Mouse (Mus musculus) cerebellum, postnatal 25 days (tissue): ENCODE measurements at regions not wholly inside any gene's neighbourhood (a gene's known extent, or its start where the extent isn't known, plus 50 kb on each side); places are given as distances from the start of the nearest gene placed in this dataset.
A peak's percentile ranks its signal among the peaks of the same experiment; 100 is the strongest.

Experiments
- DNase-seq, 2 experiments: peaks; one replicate each; pipeline ENCODE4 v3.0.0; 2021; ENCODE audit warnings: mixed read lengths in 2 of 2

DNA sequence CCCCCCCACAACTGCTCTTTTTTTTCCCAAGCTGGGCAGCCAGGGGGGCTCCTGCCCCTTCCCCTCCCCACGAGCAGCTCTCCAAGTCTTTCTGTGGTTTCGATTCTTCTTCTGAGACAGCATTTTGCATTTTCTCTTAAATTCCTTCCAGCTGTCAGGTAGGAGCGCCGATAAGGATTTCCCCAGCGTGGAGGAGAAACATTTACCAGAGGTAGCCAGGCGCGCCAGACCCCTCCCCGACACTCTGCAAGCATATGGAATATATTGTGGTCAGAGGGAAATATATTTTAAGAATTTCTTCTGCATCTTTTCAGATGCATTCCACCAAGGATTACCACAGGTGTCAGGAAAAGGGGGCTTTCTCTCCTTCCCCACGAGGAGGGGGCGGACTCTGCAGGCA, 111.9 kb downstream of the Tbx5 start:
- no peak for DNase-seq

DNA sequence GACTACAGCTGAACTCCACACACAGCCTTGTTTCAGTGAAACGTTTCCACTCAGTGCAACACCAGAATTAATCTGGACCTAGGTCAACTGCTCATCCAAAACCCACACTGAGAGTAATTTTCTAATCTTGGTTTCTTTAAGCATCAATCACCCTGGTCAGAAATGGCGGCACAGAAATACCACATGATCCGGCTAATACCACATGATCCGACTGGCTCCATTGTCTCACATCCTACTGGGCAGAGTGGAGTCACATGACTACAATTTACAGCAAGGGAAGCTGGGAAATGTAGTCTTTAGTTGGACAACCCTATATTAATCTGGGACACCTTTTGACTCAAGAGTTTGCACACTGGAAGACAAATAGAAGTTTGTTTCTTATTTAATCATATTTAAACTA, 115.9 kb downstream of the Tbx5 start:
- DNase-seq, result no peak

DNA sequence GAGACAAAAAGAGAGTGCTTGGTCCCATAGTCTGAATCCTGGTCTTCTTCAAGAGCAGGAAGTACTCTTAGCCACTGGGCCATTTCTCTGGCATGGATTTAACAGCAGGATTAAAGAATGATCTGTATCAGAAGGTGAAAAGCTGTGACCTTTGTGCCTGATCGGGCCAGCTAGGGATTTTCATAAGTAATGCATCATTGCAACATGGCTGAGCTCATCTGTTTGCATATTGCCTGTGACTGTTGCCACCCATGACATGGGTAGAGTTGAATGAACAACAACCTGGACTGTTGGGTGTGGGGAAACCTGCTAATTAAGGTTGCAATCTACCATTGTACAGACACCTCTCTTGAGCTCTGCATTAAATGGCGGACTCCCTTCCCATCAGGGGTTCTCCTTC, 119.6 kb downstream of the Tbx5 start:
- no peak for DNase-seq

DNA sequence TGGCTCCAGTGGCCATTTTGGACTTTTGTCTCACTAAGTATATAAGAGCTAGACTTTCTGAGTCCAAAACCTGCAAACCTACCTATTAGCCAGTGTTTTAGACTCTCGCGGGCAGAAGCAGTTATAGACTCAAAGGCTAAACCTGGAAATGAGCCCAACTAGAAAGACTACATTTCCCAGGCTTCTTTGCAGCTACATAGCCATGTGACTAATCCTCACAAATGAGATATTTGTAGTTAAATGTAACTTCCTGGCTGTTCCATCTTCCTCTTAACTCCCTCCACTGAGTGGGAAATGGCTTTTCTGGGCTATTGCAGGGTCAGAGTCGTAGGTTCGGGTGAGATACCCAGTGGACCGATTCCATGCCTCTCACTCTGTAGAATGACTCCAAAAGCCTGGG, 120.7 kb downstream of the Tbx5 start:
- no peak for DNase-seq

DNA sequence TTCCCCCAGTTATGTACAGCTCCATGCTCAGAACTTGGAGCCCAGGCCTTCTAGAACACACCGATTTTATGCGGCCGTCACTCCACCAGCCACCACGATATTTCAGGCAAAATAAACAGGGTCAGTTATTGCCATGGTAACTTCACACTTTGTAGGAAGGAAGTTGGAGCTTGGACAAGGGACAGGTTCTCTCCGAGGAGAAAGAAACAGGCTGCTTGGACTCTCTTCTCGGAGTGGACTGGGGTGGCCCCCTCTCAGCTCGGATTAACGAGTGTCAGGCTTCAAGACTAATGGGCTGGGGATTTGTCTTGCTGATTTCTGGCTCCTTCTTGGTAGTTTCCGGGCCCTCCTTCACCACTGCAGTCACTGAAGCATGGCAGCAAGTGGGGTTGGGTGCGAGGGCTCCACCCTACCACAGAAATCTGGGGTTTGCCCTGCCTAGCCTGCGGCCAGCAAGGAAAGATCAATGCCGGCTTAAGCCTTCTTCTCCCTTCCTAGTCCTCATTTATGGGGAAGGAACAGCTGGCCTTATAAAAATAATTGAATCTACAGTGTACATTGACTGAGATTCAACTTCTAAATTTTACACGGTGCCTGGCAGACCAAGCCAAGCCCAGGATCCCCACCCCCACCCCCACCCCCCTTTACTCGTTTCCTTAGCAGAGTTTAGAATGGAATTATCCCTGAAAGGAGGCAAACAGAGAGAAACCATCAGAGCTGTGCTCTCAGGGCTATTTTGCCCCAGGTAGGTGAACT, 121.5 kb downstream of the Tbx5 start:
- no peak for DNase-seq

DNA sequence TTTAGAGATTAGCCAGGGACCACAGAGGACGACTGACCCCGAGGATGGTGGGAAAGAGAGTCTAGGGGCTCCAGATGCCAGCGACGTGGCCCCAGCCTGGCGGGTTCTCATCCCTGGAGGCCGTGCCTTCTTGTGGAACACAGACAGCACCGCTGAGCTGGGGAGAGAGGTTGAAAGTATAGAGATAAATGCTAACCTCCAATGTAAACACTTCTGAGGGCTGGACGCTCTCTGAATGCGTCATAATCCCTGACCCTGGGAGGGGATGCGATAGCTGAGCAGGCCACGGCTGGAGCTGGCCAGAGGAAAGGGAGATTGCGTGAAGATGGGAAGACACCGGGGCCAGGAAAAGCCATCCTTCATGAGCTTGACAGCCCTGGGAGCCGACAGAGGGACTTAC, 126.5 kb downstream of the Tbx5 start:
- no peak for DNase-seq

DNA sequence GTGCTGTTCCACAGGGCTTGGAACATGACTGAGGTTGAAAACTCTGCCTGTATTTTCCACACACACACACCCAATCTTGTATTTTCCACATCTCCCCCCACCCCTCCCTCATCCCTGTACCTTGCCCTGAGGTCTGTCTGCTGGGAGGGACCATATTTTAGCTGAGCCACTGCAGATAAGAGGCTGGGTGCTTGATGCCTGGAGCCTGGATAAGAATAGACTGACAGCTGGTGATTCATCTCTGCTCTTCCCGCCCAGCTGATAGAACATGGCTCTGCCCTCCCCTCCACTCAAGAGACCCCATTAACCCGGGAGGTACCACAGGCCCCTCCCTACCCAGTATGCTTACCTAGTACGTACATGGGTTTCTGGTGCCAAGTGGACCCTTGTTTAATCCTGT, 132.3 kb downstream of the Tbx5 start:
- no peak for DNase-seq

DNA sequence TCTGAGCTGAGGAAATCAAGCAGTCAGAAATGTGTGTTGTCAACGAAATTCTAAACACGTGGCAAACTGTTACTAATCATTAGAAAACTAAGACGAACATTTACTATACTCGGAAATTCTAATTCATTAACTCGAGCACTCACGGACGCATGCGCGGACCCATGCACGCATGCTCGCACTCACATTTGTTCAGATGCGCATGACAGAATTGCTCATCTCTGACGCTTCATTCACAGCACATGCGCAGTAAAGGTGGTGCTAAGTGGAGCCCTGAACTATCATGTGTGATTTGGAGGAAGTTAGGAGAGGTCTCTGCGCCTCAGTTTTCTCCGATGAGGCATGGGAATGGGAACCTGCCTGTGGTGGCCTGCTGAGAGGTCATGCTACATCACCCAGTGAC, 138.8 kb downstream of the Tbx5 start:
- no peak for DNase-seq

DNA sequence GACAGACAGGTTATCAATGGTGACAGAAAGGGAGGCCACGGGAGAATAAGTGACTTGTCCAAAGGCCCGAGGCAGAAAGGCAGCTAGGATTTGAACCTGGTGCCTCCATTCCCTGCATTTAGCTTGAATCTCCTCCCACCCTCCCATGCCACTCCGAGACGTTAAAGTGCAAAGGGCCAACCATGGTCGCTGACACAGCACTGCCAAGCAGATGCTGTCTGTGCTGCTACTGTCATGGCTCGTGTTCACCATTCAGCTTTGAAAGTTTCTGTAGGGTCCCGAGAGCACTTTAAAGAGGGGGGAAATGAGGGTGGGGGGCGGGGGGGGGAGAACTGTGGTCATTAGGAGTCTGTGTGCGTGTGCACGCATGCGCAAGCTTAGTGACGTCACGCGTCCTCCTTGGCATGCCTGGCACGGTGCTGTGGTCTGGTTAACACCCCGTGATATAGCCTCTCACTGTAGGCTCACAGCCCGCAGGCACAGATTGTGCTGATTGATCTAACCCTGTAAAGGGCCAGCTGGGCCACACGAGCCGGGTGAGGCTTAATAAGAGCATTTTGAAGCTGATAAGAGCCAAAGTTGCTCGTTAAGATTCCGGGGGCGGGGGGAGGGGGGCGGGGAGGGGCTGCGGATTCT, 140.5 kb downstream of the Tbx5 start:
- DNase-seq, result no peak

DNA sequence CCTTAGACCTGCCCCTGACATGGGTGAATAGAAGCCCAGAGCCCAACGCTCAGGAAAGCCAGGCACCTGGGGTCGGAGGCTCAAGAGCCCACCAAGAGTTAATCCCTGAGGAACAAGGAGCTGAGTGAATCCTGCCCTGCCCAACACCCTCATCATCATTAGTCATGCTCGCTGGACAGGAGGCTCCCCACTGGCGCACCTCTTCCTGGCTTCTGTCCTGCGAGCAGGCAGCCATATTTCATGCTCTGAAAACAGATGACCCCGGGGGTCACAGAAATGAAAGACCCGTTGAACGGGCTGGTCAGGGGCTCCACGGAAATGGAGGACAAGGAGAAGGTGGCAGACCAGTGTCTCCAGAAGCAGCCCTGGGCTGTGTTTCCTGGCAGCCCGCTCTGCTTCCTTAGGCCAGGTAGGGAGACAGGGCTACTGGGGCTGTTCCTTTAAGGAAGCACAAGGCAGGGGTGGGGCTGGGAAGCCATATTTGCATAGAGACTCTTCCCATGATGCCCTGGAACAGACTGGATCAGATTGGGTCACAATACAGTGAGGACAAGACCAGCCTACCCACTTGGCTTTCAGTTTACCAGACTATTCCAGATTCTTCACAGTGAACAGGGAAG, 138.1 kb upstream of the Rbm19 start:
- DNase-seq, result no peak

DNA sequence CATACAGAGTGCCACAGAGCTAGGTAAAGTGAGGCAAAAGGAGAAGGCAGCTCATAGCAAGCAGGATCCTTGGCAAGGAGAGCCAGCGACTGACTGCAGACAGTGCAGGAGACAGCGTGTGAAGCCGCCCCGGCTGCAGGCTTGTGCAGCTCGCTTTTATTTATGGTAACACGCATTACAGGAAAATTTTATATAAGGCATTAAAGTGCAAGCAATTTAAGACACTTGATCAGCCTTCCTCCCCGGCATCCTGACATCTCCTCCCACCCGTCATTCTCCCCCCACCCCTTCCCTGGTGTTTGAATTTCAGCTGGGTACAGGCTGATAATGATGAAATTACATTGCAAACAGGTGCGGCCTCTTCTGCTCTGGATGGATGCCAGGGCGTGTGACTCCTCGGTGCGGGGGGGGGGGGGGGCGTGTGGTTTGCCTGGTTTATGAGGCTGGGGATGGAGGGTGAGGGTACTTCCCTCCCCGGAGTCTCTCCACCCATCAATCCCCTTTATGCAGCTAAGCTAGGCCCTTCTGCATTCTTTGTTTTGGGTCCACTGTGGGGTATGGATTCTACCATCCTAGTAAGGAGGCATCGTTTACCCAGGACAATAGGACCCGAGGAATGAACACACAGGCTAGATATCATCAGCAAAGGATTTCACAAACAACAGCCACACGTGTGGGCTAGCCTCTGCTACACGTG, 135.0 kb upstream of the Rbm19 start:
- DNase-seq, result no peak

DNA sequence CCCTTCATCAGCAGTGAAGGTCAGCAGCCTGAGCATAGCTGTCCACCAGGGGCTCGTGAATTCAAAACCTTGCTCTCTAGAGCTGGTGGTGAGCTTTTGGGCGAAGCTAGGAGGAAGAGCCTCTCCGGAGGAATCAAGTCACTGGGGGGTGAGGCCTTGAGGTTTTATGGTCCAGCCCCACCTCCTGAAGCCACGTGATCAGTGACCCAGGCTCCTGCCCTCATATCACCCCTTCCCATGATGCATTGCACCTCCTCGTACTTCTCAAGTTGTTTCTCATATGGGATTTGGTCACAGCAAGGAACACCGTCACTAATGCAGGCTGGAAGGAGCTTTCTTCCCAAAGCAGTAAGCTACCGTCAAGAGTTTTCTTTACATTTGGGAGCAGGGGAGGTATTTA, 132.1 kb upstream of the Rbm19 start:
- DNase-seq, result no peak

DNA sequence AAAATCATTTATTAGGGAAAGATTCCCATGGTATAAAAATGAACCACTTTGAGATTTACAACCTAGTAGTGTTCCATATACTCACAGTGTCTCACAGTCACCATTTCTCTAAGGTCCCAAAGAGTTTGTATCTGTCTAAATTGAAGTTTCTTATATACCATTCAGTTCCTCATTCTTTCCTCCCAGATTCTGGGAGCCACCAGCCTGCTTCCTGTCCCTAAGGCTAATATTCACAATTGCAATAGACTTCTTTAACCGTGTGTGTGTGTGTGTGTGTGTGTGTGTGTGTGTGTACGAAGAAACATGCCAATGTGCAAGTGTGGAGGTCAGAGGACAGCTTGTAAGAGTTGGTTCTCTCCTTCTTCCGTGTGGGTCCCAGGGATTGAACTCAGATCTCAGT, 124.1 kb upstream of the Rbm19 start:
- DNase-seq, result no peak

DNA sequence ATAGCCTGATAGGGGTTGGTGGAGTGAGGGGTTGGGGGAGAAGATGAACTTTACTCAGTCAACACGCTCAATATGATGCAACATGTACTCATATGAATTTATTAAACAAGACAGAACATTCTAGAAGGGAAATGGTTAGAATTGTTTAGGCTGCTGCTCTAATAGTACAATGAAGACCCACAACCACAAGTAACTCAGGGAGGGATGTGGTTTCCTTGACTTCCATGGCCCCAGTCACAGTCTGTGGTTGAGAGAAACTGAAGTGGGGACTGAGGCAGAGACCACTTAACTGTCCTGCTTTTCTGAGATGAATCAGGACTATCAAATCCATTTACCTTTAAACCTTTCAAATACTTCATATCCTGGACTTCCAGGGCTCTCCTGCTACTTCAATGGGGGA, 120.5 kb upstream of the Rbm19 start:
- no peak for DNase-seq

DNA sequence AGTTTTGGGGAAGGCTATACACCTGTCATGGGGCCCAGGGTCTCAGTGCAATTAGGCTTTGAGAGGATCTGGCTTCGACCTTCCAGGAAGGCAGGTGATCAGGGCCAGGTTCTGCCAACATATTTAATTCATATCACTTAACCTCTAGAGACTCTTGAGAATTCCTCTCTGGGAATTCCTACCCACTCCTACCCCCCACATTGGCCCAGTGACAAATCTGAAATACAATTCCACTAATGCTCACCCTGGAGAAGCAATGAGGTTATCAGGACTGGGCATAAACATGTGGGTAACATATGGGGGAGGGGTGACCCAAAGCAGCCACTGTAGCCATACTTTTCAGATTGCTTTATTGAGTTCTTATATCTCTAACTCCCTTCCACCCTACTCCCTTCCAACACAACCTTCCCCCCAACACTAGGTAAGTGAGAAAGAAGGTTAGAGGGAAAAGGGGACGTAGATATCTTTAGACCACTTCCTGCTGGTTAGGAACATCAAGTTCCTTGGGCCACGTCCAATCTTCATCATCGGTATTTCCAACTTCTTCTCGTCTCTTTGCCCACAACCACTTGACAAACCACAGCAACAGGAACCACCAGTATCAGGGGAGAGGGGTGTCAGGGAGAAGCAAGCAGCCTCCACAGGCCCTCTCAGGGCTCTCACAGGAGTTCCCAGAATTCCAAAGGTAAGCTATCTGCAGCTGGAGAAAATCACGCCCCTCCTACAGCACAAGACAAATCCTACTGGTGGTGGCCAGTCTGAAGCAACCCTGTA, 110.4 kb upstream of the Rbm19 start:
- DNase-seq, result no peak

DNA sequence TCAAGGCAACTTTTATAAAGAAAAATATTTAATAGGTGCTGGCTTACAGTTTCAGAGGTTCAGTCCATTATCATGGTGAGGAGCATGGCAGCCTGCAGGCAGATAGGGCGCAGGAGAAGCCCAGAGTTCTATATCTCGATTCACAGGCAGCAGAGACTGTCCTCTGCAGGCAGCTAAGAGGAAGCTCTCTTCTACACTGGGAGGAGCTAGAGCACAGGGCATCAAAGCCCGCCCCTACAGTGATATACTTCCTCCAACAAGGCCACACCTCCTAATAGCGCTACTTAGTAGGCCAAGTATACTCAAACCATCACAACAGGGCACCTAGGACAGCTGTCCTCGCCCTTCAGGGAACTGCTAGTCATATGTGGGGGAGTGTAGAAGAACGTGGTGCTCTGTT, 108.5 kb upstream of the Rbm19 start:
- no peak for DNase-seq

DNA sequence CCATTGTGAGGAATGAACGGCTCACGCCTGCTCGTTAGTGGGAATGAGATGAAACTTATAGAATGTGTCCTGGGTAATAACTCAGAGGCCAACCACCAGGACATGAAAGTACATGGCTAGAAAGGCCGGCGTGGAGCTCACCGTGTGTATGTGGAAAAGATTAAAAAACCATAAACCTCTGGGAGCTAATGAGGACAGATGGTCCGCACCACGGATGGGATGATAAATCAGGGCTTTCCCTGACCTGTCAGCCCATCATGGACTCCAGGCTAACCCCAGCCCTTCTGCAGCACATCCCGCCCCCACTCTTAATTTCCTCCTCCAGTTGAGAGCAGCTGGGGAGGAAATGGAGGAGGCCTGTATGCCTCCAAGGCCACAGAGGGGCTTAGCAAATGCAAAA, 108.0 kb upstream of the Rbm19 start:
- no peak for DNase-seq

DNA sequence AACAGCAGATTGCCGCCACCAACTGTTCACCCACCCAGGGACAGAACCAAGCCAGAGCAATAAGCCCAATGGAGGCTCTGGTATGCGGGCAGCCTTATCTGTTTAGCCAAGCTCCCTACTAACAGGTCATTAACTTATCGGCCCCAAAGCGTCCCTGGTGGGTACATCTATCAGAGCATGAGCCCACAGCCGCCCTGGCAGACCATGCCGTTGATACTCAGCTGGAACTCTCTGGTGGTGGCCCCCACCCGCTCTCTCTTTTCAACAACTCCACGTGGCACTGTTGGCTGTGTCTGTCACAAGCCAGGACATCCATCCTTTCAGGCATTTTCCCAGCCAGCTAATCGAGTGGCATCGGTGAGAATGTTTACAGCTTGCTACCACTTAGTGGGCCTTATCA, 100.8 kb upstream of the Rbm19 start:
- DNase-seq, result no peak

DNA sequence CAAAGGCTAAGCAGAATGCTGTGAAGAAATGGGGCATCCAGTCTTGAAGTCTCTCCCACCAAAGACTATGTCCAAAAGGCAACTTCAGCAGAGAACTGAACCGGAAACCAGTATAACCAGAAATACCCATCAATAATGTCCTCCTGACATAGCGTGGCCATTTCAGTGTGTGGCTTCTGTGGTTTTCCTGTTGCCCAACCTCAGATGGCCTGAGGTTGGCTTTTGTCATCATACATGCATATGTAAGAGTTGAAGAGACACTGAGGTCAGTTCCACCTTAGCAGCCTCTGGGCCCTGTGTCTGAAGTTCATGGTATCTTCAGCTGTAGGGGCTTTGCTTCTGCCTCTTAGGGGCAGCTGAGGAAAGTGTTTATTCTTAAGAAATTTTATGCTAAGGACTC, 98.1 kb upstream of the Rbm19 start:
- no peak for DNase-seq

DNA sequence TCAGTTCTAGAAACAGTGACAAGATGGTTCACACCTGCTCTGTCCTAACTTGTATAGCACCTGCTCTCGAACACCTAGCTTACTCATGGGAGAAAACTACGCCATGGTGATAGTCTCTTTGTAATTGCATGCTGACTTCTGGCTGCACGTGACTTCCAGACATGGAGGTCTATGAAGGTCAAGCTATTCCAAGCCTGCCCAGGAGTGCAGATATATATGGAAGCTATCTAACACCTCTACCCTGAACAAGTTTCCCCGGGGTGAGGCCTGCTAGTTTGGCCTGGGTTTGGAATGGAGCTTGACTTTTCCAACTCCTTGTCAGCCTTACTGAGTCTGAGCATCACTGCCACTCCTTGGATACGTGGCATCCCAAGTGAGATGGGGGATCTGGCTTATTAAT, 95.5 kb upstream of the Rbm19 start:
- no peak for DNase-seq

DNA sequence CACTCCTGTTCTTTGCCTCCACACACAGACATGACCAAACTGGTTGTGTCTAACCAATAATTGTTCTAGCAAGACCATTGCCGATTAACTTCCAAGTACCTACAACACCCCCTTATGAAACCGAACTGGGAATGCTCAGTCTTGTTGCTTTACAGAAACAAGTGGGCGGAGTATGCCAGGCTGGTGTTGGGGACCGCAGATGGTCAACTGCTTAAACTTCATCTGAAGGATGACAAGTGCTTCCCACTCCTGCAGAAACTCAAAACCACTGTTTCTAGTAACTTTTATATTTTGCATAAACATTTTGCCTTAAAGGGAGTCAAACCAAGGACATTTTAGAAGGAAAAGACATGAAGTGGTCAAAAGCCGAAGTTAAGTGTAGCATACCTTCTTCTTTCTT, 94.0 kb upstream of the Rbm19 start:
- DNase-seq, result no peak

DNA sequence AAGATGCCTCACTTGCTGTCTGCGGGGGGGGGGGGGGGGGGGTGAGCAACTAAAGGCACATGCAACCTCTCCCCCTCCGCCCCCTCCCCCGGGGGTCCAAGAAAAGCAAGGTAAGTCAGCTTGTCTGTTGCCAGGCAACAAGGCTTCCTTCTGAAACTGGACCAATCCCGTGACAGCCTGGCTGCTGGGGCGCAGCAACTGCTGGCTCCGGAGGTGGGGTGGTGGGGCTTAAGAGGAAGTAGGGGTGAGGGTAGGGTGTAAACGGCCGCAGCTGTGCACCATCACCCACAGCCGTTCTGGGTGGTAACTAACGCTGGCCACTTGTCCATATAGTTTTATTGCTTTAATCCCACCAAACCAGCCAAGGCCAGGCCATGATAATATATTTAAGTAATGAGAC, 92.2 kb upstream of the Rbm19 start:
- peak in 1 of 2 experiments; percentile 3 for DNase-seq

DNA sequence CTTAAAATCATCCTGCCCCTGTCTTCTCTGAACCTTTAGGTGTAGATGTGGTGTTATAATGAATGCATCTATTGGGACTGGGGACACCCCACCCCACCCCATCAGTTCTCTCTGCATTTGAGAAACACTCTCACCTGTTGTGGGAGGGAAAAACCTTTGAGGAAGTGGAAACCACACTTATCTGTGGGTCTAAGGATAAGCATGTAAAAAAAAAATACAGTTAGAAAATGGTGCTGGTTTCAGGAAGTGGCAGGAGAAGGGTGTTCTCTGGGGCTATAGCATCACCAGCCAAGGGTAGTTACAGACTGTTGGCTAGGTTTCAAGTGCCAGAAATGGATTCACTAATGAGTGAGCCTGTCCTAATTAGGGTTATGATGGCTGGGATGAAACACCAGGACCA, 91.1 kb upstream of the Rbm19 start:
- DNase-seq, result no peak
